Comparison of ENCODE assay signal across 8 mouse cellular contexts in genomic region chr8:125733964-125734956, GRCm38 (mm10). TPM values are rescaled to one million over a fixed set of nuclear protein-coding genes. Genes with fewer than 3 reads are reported as not detected.
DNase-seq lines count a peak whose midpoint lies in the region; ATAC-seq lines count a peak whose summit lies in the region.

No protein-coding gene starts in this region.

- H3K9ac ChIP-seq in hindbrain, embryonic 14.5 days, result peak overlapping the region; percentile 86

- H3K9me3 ChIP-seq in hindbrain, embryonic 14.5 days (ENCODE audit: control insufficient read depth, low read length), result no peaks in the 10 kb centered on the region

- H3K27me3 ChIP-seq in hindbrain, embryonic 14.5 days (ENCODE audit: control insufficient read depth, insufficient read depth, low read length), result no peaks in the 10 kb centered on the region

- ATAC-seq in hindbrain, embryonic 14.5 days (ENCODE audit: low FRiP score), result peak; percentile 91

- peak; percentile 88 for DNase-seq in R1 (ENCODE audit: low read depth, low spot score)
- DNase-seq in cerebellum, postnatal 14 days, result peak; percentile 95 to 97
- DNase-seq in frontal cortex, postnatal 25 days (ENCODE audit: low spot score in 2 of 2), result peak; percentile 73 to 83
- peak; percentile 92 for DNase-seq in hindbrain, embryonic 14.5 days (ENCODE audit: low spot score)
- DNase-seq in layer of hippocampus, postnatal 25 days (ENCODE audit: extremely low spot score in 1 of 2, low spot score in 1 of 2), result peak; percentile 78 to 81
- DNase-seq in lung, postnatal 14 days, result peak; percentile 90
- peak; percentile 88 for DNase-seq in ovary, postnatal 36 days (ENCODE audit: low spot score)
- peak; percentile 91 for DNase-seq in thymus, postnatal 14 days

- H3K4me1 ChIP-seq in hindbrain, embryonic 14.5 days (replicated peaks; ENCODE audit: control insufficient read depth, insufficient read depth, low read length), result peaks cover 10% of the 10 kb centered on the region

- peak overlapping the region; percentile 92 for H3K4me2 ChIP-seq in hindbrain, embryonic 14.5 days (replicated peaks)

- H3K27ac ChIP-seq in hindbrain, embryonic 14.5 days, result no peak overlapping the region

- H3K4me3 ChIP-seq in hindbrain, embryonic 14.5 days (replicated peaks; ENCODE audit: low read length), result peak overlapping the region; percentile 77

- H3K36me3 ChIP-seq in hindbrain, embryonic 14.5 days (replicated peaks; ENCODE audit: control insufficient read depth, insufficient read depth), result no peaks in the 10 kb centered on the region

- 7% methylated on average over 47 of the region's 52 CpGs for WGBS in hindbrain, embryonic 14.5 days

RNA-seq across cellular contexts. Expression of gene Ntpcr, which starts 4.5 kb away (rescaled TPM):
- polyA plus RNA-seq in hindbrain, embryonic 14.5 days (2014; fragmentation: Nextera tagmentation; extraction: Ambion mirVana), result 35.0 and 38.6 TPM in 2 replicates
- total RNA-seq in layer of hippocampus, postnatal 25 days (2021), result 10 to 100 TPM; 21.0 to 21.4 TPM
